Mouse (Mus musculus): ENCODE measurements around the gene Allc. TPM values are rescaled to one million over a fixed set of nuclear protein-coding genes. Genes with fewer than 3 reads are reported as not detected.

Gene Allc
- total RNA-seq, 2 experiments from 2014 or later: not detected

GRCm38 (mm10) chr12:28572241-28572640 is 10.1 kb downstream of the Allc start:
- no peak for DNase-seq
- H3K27ac ChIP-seq: no peak overlapping the region
- intact Hi-C loops (cut with DNase I): no loop called here
- no peak for TF ChIP-seq CTCF (IDR thresholded peaks at IDR 0.05)
- no peak overlapping the region for H3K4me3 ChIP-seq

- intact Hi-C loops (cut with DNase I): no loop called here
- Histone ChIP-seq H3K4me3 (no peak within 1 kb of the TSS), H3K27ac (no peak within 1 kb of the TSS)
- no peak for DNase-seq
- TF ChIP-seq CTCF (IDR thresholded peaks at IDR 0.05): no peak
Observed at GRCm38 (mm10) chr12:28552299-28552698, 30.0 kb downstream of the Allc start, which contains the start of gene Dcdc2c. TSS of gene Dcdc2c (minus strand) at chr12:28552399.

DNA sequence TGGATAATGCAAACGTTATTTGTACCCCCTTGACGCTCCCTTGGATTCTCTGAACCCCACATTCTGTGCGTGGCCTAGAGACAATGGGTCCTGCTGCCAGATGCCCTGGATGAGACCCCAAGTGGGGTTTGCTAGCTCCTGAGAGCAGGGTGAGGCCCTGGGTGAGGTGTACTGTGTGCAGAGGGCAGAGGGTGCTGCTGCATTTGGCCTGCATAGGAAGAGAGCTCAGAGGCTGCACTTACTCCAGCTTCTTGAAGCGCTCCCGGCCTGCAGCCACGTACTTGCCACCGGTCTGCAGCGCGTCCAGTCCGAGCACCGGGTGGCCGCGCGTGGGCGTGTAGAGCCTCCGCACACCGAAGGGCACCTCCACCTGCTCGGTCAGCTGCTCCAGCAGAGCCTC is 30.5 kb downstream of the Allc start:
- Histone ChIP-seq H3K27ac (no peak overlapping the region), H3K4me3 (no peak overlapping the region)
- DNase-seq: no peak
- intact Hi-C loops (cut with DNase I): no loop called here
- no peak for TF ChIP-seq CTCF (IDR thresholded peaks at IDR 0.05)

- no peak for TF ChIP-seq CTCF (IDR thresholded peaks at IDR 0.05)
- peak; percentile 21 for DNase-seq
- H3K4me3 ChIP-seq: no peak overlapping the region
- intact Hi-C loops (cut with DNase I): no loop called here
- no peak overlapping the region for H3K27ac ChIP-seq
Observed at GRCm38 (mm10) chr12:28548887-28549286, 33.4 kb downstream of the Allc start.

- intact Hi-C loops (cut with DNase I): no loop called here
- DNase-seq: no peak
- Histone ChIP-seq H3K4me3 (no peak overlapping the region), H3K27ac (no peak overlapping the region)
- TF ChIP-seq CTCF (IDR thresholded peaks at IDR 0.05): no peak
Observed at GRCm38 (mm10) chr12:28514264-28514775, 68.0 kb downstream of the Allc start.

- H3K27ac ChIP-seq: no peak overlapping the region
- H3K4me3 ChIP-seq: no peak overlapping the region
- no peak for DNase-seq
- no peak for TF ChIP-seq CTCF (IDR thresholded peaks at IDR 0.05)
- intact Hi-C loops (cut with DNase I): no loop called here
Observed at GRCm38 (mm10) chr12:28509699-28510280, 72.5 kb downstream of the Allc start.

Other genes starting within 250 kb of the Allc start
- gene Dcdc2c, start 30.1 kb downstream of the Allc start, total RNA-seq (2021): not detected
- gene Colec11, start 40.9 kb upstream of the Allc start, total RNA-seq (2021): under 1 TPM; 0.28 to 0.56 TPM
- 100 to 1,000 TPM; 152 to 244 TPM for gene Rps7, start 53.4 kb upstream of the Allc start, total RNA-seq (2021)
- 1 to 10 TPM; 6.2 to 7.7 TPM for gene Rnaseh1, start 67.1 kb upstream of the Allc start, total RNA-seq (2021)
- 10 to 100 TPM; 59.4 to 84.7 TPM for gene Adi1, start 92.7 kb upstream of the Allc start, total RNA-seq (2021)
- 10 to 100 TPM; 18.2 to 22.5 TPM for gene Trappc12, start 167.9 kb upstream of the Allc start, total RNA-seq (2021)
- 1 to 10 TPM; 6.5 to 7.2 TPM for gene Eipr1, start 169.3 kb upstream of the Allc start, total RNA-seq (2021)